Mouse (Mus musculus): ENCODE results near the gene Klf6. TPM values are rescaled to one million over a fixed set of nuclear protein-coding genes. Genes with fewer than 3 reads are reported as not detected.
A peak's percentile ranks its signal among the peaks of the same experiment; 100 is the strongest.

Gene Klf6
- polyA plus RNA-seq, 1 experiment from 2014 or later: 63.8 TPM

GRCm38 (mm10) chr13:5890035-5890434, 28.8 kb downstream of the Klf6 start:
- no peak for DNase-seq (ENCODE audit: low spot score)
- H3K27me3 ChIP-seq (ENCODE audit: insufficient read depth, poor library complexity, severe bottlenecking): no peaks in the 10 kb centered on the region
- H3K9me3 ChIP-seq: no peaks in the 10 kb centered on the region
- 0 out of 2 replicates have a peak, but pooled peaks cover 7% of the 10 kb centered on the region for H3K4me1 ChIP-seq
- whole genome bisulfite sequencing: 69% methylated on average over 3 of the region's 3 CpGs
- H3K36me3 ChIP-seq: no peaks in the 10 kb centered on the region
- no peak overlapping the region for H3K4me3 ChIP-seq
- no peak overlapping the region for H3K27ac ChIP-seq

GRCm38 (mm10) chr13:5892684-5893447, 31.6 kb downstream of the Klf6 start:
- DNase-seq (ENCODE audit: low spot score): no peak
- WGBS: 64% methylated on average over 9 of the region's 9 CpGs
- no peak overlapping the region for H3K4me3 ChIP-seq
- H3K9me3 ChIP-seq: no peaks in the 10 kb centered on the region
- H3K36me3 ChIP-seq: no peaks in the 10 kb centered on the region
- no peaks in the 10 kb centered on the region for H3K27me3 ChIP-seq (ENCODE audit: insufficient read depth, poor library complexity, severe bottlenecking)
- peak overlapping the region; percentile 10; the same call in 1 of the 2 replicates for H3K27ac ChIP-seq
- H3K4me1 ChIP-seq: peaks cover 14% of the 10 kb centered on the region

- no peak overlapping the region for H3K4me3 ChIP-seq
- H3K4me1 ChIP-seq: peaks cover 15% of the 10 kb centered on the region
- DNase-seq (ENCODE audit: low spot score): no peak
- no peak overlapping the region for H3K27ac ChIP-seq
- no peaks in the 10 kb centered on the region for H3K9me3 ChIP-seq
- 69% methylated on average over 3 of the region's 3 CpGs for WGBS
- no peaks in the 10 kb centered on the region for H3K36me3 ChIP-seq
- no peaks in the 10 kb centered on the region for H3K27me3 ChIP-seq (ENCODE audit: insufficient read depth, poor library complexity, severe bottlenecking)
Measured at GRCm38 (mm10) chr13:5894910-5895309, 33.6 kb downstream of the Klf6 start.

GRCm38 (mm10) chr13:5895851-5896250, 34.6 kb downstream of the Klf6 start:
- H3K27me3 ChIP-seq (ENCODE audit: insufficient read depth, poor library complexity, severe bottlenecking): no peaks in the 10 kb centered on the region
- no peak overlapping the region for H3K27ac ChIP-seq
- no peak for DNase-seq (ENCODE audit: low spot score)

GRCm38 (mm10) chr13:5897176-5897959, 36.1 kb downstream of the Klf6 start:
- Histone ChIP-seq H3K36me3 (no peaks in the 10 kb centered on the region), H3K4me3 (peak overlapping the region; percentile 32; the same call in 1 of the 2 replicates), H3K4me1 (peaks cover 12% of the 10 kb centered on the region), H3K27me3 (ENCODE audit: insufficient read depth, poor library complexity, severe bottlenecking) (no peaks in the 10 kb centered on the region), H3K27ac (peak overlapping the region; percentile 72), H3K9me3 (no peaks in the 10 kb centered on the region)
- WGBS: 46% methylated on average over 14 of the region's 14 CpGs
- no peak for DNase-seq (ENCODE audit: low spot score)

More at GRCm38 (mm10) chr13:5895851-5896250, 34.6 kb downstream of the Klf6 start:
- Histone ChIP-seq H3K36me3 (no peaks in the 10 kb centered on the region), H3K4me3 (no peak overlapping the region), H3K4me1 (peaks cover 15% of the 10 kb centered on the region), H3K9me3 (no peaks in the 10 kb centered on the region)
- WGBS: 92% methylated on average over 3 of the region's 3 CpGs

GRCm38 (mm10) chr13:5899021-5899420, 37.7 kb downstream of the Klf6 start:
- Histone ChIP-seq H3K36me3 (no peaks in the 10 kb centered on the region), H3K4me3 (no peak overlapping the region), H3K9me3 (no peaks in the 10 kb centered on the region), H3K4me1 (peaks cover 7% of the 10 kb centered on the region), H3K27me3 (ENCODE audit: insufficient read depth, poor library complexity, severe bottlenecking) (no peaks in the 10 kb centered on the region), H3K27ac (no peak overlapping the region)
- DNase-seq (ENCODE audit: low spot score): no peak
- WGBS: 70% methylated on average over 1 of the region's 1 CpGs

- no peaks in the 10 kb centered on the region for H3K27me3 ChIP-seq (ENCODE audit: insufficient read depth, poor library complexity, severe bottlenecking)
- no peak overlapping the region for H3K4me3 ChIP-seq
- H3K27ac ChIP-seq: no peak overlapping the region
- H3K9me3 ChIP-seq: no peaks in the 10 kb centered on the region
- DNase-seq (ENCODE audit: low spot score): no peak
- no peaks in the 10 kb centered on the region for H3K36me3 ChIP-seq
- 73% methylated on average over 3 of the region's 3 CpGs for WGBS
- H3K4me1 ChIP-seq: peaks cover 7% of the 10 kb centered on the region
Measured at GRCm38 (mm10) chr13:5899641-5900040, 38.4 kb downstream of the Klf6 start.

- H3K27ac ChIP-seq: no peak overlapping the region
- no peaks in the 10 kb centered on the region for H3K4me1 ChIP-seq
- no peak for DNase-seq (ENCODE audit: low spot score)
- H3K36me3 ChIP-seq: no peaks in the 10 kb centered on the region
- no peaks in the 10 kb centered on the region for H3K27me3 ChIP-seq (ENCODE audit: insufficient read depth, poor library complexity, severe bottlenecking)
- no peaks in the 10 kb centered on the region for H3K9me3 ChIP-seq
- H3K4me3 ChIP-seq: no peak overlapping the region
- 70% methylated on average over 3 of the region's 3 CpGs for WGBS
Measured at GRCm38 (mm10) chr13:5913201-5913600, 51.9 kb downstream of the Klf6 start.

- no peak for DNase-seq (ENCODE audit: low spot score)
- H3K27me3 ChIP-seq (ENCODE audit: insufficient read depth, poor library complexity, severe bottlenecking): no peaks in the 10 kb centered on the region
- H3K4me3 ChIP-seq: no peak overlapping the region
- H3K9me3 ChIP-seq: no peaks in the 10 kb centered on the region
- H3K4me1 ChIP-seq: no peaks in the 10 kb centered on the region
- no peak overlapping the region for H3K27ac ChIP-seq
- H3K36me3 ChIP-seq: no peaks in the 10 kb centered on the region
Measured at GRCm38 (mm10) chr13:5917360-5917759, 56.1 kb downstream of the Klf6 start.

GRCm38 (mm10) chr13:5919966-5920365, 58.7 kb downstream of the Klf6 start:
- Histone ChIP-seq H3K36me3 (no peaks in the 10 kb centered on the region), H3K4me1 (no peaks in the 10 kb centered on the region), H3K27me3 (ENCODE audit: insufficient read depth, poor library complexity, severe bottlenecking) (no peaks in the 10 kb centered on the region), H3K4me3 (no peak overlapping the region), H3K9me3 (no peaks in the 10 kb centered on the region), H3K27ac (no peak overlapping the region)
- DNase-seq (ENCODE audit: low spot score): no peak
- 75% methylated on average over 4 of the region's 4 CpGs for WGBS

Small RNA genes lying within 50 kb of the gene (microRNA-seq; reads per million reads assigned to microRNA genes)
- not detected for gene Gm26043

All from heart, embryonic 10.5 days (tissue).